Mouse (Mus musculus) CH12.LX (cell line): ENCODE data around the gene Tmem229b.

Experiments
- CHD2 ChIP-seq: IDR thresholded peaks from 2 replicates; pipeline ENCODE4 v1.6.1; 2011; ENCODE audit warnings: low read length, improper control_type of control experiment
- CTCF ChIP-seq, 2 experiments: IDR thresholded peaks in 1 of 2; conservative IDR thresholded peaks in 1 of 2; 2 replicates each; pipeline ENCODE4 v1.5.1; 2011 to 2012; ENCODE audit warnings: low read depth in 2 of 2, low read length in 2 of 2, improper control_type of control experiment in 1 of 2, inconsistent platforms in 1 of 2, mild to moderate bottlenecking in 1 of 2, moderate library complexity in 1 of 2
- EP300 ChIP-seq: IDR thresholded peaks from 2 replicates; pipeline ENCODE4 v1.6.1; 2011; ENCODE audit warnings: low read length, improper control_type of control experiment
- KAT2A ChIP-seq: IDR thresholded peaks from 2 replicates; pipeline ENCODE4 v1.6.1; 2012; ENCODE audit warnings: low read length, improper control_type of control experiment, inconsistent platforms; ENCODE audit not compliant: insufficient replicate concordance
- MAX ChIP-seq: IDR thresholded peaks from 2 replicates; pipeline ENCODE4 v1.6.1; 2011; ENCODE audit warnings: low read length, improper control_type of control experiment
- MEF2A ChIP-seq: IDR thresholded peaks from 2 replicates; pipeline ENCODE4 v1.6.1; 2014; ENCODE audit warnings: low read depth, mild to moderate bottlenecking, inconsistent platforms, low read length, improper control_type of control experiment, borderline replicate concordance
- NRF1 ChIP-seq: IDR thresholded peaks from 2 replicates; pipeline ENCODE4 v1.6.1; 2014; ENCODE audit warnings: low read depth, mild to moderate bottlenecking, inconsistent platforms, low read length, improper control_type of control experiment, moderate library complexity
- POLR2A ChIP-seq: IDR thresholded peaks from 2 replicates; pipeline ENCODE4 v1.6.1; 2011; ENCODE audit warnings: low read depth, mild to moderate bottlenecking, improper control_type of control experiment, low read length
- POLR2AphosphoS2 ChIP-seq: IDR thresholded peaks from 2 replicates; pipeline ENCODE4 v1.6.1; 2011; ENCODE audit warnings: low read depth, low read length, improper control_type of control experiment
- RAD21 ChIP-seq: IDR thresholded peaks from 2 replicates; pipeline ENCODE4 v1.6.1; 2011; ENCODE audit warnings: low read depth, mild to moderate bottlenecking, low read length, improper control_type of control experiment, moderate library complexity
- TCF12 ChIP-seq: IDR thresholded peaks from 2 replicates; pipeline ENCODE4 v1.6.1; 2014; ENCODE audit warnings: low read depth, mild to moderate bottlenecking, inconsistent platforms, low read length, improper control_type of control experiment
- USF1 ChIP-seq: IDR thresholded peaks from 2 replicates; pipeline ENCODE4 v1.6.1; 2014; ENCODE audit warnings: low read depth, mild to moderate bottlenecking, inconsistent platforms, low read length, improper control_type of control experiment
- USF2 ChIP-seq: conservative IDR thresholded peaks from 2 replicates; pipeline ENCODE4 v1.6.1; 2011; ENCODE audit warnings: low read depth, low read length, improper control_type of control experiment
- ZC3H11A ChIP-seq: IDR thresholded peaks from 2 replicates; pipeline ENCODE4 v1.6.1; 2012; ENCODE audit warnings: low read depth, mild to moderate bottlenecking, inconsistent platforms, low read length, improper control_type of control experiment

DNA sequence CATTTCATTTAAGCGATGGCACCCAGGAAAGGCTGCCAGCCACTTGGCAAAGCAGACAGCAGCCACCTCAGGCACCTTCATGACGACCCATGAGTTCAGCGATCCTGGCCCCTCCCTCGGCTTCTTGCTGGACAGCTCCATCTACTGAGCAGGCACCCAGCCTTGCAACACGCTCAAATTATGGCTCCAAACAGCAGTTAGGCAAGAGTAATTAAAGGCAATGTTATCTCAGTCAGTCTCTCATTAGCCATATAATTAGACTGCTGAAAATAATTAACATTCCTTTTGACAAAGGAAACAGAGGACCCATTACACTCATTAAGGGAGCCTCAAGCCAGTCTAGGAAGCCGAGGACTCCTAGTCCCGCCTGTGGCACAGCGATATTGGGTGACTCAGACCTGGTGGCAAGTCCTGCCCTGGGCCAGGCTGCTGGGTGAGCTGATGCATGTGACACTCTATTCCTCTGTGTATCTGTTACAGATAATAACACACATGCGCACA lies 19.8 kb downstream of the Tmem229b start:
- TF ChIP-seq CTCF (conservative IDR thresholded peaks at IDR 0.05 in 1 of 2, IDR thresholded peaks at IDR 0.05 in 1 of 2; ENCODE audit: low read depth in 2 of 2, low read length in 2 of 2), result peak in 1 of 2 experiments; percentile 48; a peak in 2 of 4 replicates
- no peak for TF ChIP-seq POLR2AphosphoS2
- no peak for TF ChIP-seq KAT2A
- no peak for TF ChIP-seq CHD2
- no peak for TF ChIP-seq POLR2A
- TF ChIP-seq ZC3H11A, result no peak
- no peak for TF ChIP-seq TCF12
- no peak for TF ChIP-seq EP300
- TF ChIP-seq USF1, result no peak
- TF ChIP-seq USF2, result no peak
- TF ChIP-seq NRF1, result no peak
- TF ChIP-seq MEF2A, result no peak
- peak; percentile 34 for TF ChIP-seq RAD21
- TF ChIP-seq MAX, result no peak
